Mouse (Mus musculus): Measurements from ENCODE around the gene Ccr8.

GRCm38 (mm10) chr9:120093701-120094100, 1.8 kb downstream of the Ccr8 start:
- TF ChIP-seq POLR2A (IDR thresholded peaks at IDR 0.05; ENCODE audit: control insufficient read depth, low read depth, low read length): no peak
- no peak for TF ChIP-seq CTCF (IDR thresholded peaks at IDR 0.05; ENCODE audit: control insufficient read depth, insufficient read depth, insufficient replicate concordance, low read depth, low read length)

All from testis, adult 2 months (tissue).